Comparison of ENCODE assay signal across 8 mouse cellular contexts in genomic region chr10:89256762-89257456, GRCm38 (mm10).
DNase-seq lines count a peak whose midpoint lies in the region; ATAC-seq lines count a peak whose summit lies in the region.

No protein-coding gene starts in this region.

- H3K9ac ChIP-seq in heart, embryonic 11.5 days (ENCODE audit: low read depth, low read length) = peak overlapping the region; percentile 61; the same call in 1 of the 2 replicates

- H3K4me1 ChIP-seq in heart, embryonic 11.5 days (ENCODE audit: control insufficient read depth, insufficient read depth, low read length) = peaks cover 16% of the 10 kb centered on the region

- H3K4me3 ChIP-seq in heart, embryonic 11.5 days (ENCODE audit: low read depth, low read length) = peak overlapping the region; percentile 40

- no peaks in the 10 kb centered on the region for H3K36me3 ChIP-seq in heart, embryonic 11.5 days (ENCODE audit: control insufficient read depth, insufficient read depth, low read length)

- no peak for DNase-seq in heart, postnatal 4 days
- peak; percentile 24 to 25 for DNase-seq in cerebellum, postnatal 14 days
- peak; percentile 24 to 34 for DNase-seq in frontal cortex, postnatal 14 days (ENCODE audit: low spot score in 2 of 2)
- DNase-seq in left cerebral cortex, postnatal 25 days (ENCODE audit: low spot score in 2 of 2) = peak; percentile 47 to 49
- peak; percentile 37 for DNase-seq in right cerebral cortex, adult 18-20 months
- DNase-seq in gastrocnemius, postnatal 36 days = no peak
- no peak for DNase-seq in kidney, adult 8-10 months

- no peak overlapping the region for H3K27ac ChIP-seq in heart, embryonic 11.5 days (ENCODE audit: low read depth, low read length)

- no peaks in the 10 kb centered on the region for H3K27me3 ChIP-seq in heart, embryonic 11.5 days (ENCODE audit: control insufficient read depth, insufficient read depth, low read length)

- H3K9me3 ChIP-seq in heart, embryonic 11.5 days (replicated peaks; ENCODE audit: control insufficient read depth, low read length) = no peaks in the 10 kb centered on the region

- H3K4me2 ChIP-seq in heart, embryonic 11.5 days = peak overlapping the region; percentile 70

- intact Hi-C loops in left cerebral cortex, postnatal 25 days (cut with DNase I) = no loop called here
- intact Hi-C loops in gastrocnemius, postnatal 36 days (cut with DNase I) = no loop called here

- 0 out of 2 replicates have a peak, but pooled peaks have one; percentile 37 for ATAC-seq in heart, embryonic 11.5 days (replicated peaks; ENCODE audit: insufficient number of reproducible peaks, low FRiP score, low TSS enrichment)

- 7% methylated on average over 17 of the region's 17 CpGs for WGBS in heart, embryonic 11.5 days (ENCODE audit: insufficient replicate concordance)

Comparison
In these comparisons a context has a peak if more than half of its experiments do, and no peak if none do; other contexts are left out.
1. DNase-seq: peak in cerebellum, postnatal 14 days (2 of 2), frontal cortex, postnatal 14 days (2 of 2), left cerebral cortex, postnatal 25 days (2 of 2) and right cerebral cortex, adult 18-20 months (single experiment); none in heart, postnatal 4 days (single experiment), gastrocnemius, postnatal 36 days (0 of 2) and kidney, adult 8-10 months (0 of 2).